Mouse (Mus musculus) cerebellum, adult 2 months (tissue): Measurements from ENCODE around the gene Zfp595. TPM values are rescaled to one million over a fixed set of nuclear protein-coding genes. Genes with fewer than 3 reads are reported as not detected.
A peak's percentile ranks its signal among the peaks of the same experiment; 100 is the strongest.
"Not testable (repeated sequence)": the region's sequence is repeated elsewhere in the genome, so short reads cannot be mapped to it uniquely, and the experiment has no call there.

Source experiments
- DNase-seq, 2 experiments: peaks; one replicate each; pipeline ENCODE4 v3.0.0; 2021
- H3K27ac ChIP-seq: fragments of 200-500 bp; 2 replicates; pipeline ENCODE4 v1.5.1; 2012; ENCODE audit warnings: low read length, control low read depth, inconsistent platforms; ENCODE audit not compliant: insufficient read depth
- H3K27me3 ChIP-seq: fragments of 200-500 bp; 2 replicates; pipeline ENCODE4 v1.6.1; 2012; ENCODE audit warnings: inconsistent platforms, mild to moderate bottlenecking, low read length, moderate library complexity; ENCODE audit not compliant: control insufficient read depth, insufficient read depth
- H3K4me1 ChIP-seq: fragments of 200-500 bp; 2 replicates; pipeline ENCODE4 v1.6.1; 2011; ENCODE audit warnings: low read length; ENCODE audit not compliant: control insufficient read depth, insufficient read depth
- H3K4me3 ChIP-seq: fragments of 200-500 bp; replicated peaks from 2 replicates; pipeline ENCODE3; 2011; ENCODE audit warnings: mild to moderate bottlenecking, low read depth, low read length, control low read depth; ENCODE audit not compliant: insufficient read depth
- CTCF ChIP-seq: fragments of 200-500 bp; IDR thresholded peaks from 2 replicates; pipeline ENCODE4 v1.5.1; 2011; ENCODE audit warnings: low read depth, mild to moderate bottlenecking, control low read depth, low read length, moderate library complexity, borderline replicate concordance; ENCODE audit not compliant: insufficient read depth
- POLR2A ChIP-seq: fragments of 200-500 bp; IDR thresholded peaks from 2 replicates; pipeline ENCODE4 v1.6.1; 2011; ENCODE audit warnings: low read length, control low read depth, borderline replicate concordance; ENCODE audit not compliant: insufficient read depth
- WGBS: fragments of 180-500 bp; shearing (Covaris S2); methylation state at CpG from one replicate; pipeline ENCODE4 v1.1.7; 2018; 5-methylcytosine and 5-hydroxymethylcytosine counted together
- polyA plus RNA-seq: library from polyadenylated mRNA; depleted of rRNA; stranded (reverse); fragments of >200 nt; gene quantifications from 2 replicates; pipeline ENCODE4 v1.2.3, GENCODE M21; 2012; rRNA removed

Zfp595 gene
- polyA plus RNA-seq = 2.3 and 2.4 TPM in 2 replicates

DNA sequence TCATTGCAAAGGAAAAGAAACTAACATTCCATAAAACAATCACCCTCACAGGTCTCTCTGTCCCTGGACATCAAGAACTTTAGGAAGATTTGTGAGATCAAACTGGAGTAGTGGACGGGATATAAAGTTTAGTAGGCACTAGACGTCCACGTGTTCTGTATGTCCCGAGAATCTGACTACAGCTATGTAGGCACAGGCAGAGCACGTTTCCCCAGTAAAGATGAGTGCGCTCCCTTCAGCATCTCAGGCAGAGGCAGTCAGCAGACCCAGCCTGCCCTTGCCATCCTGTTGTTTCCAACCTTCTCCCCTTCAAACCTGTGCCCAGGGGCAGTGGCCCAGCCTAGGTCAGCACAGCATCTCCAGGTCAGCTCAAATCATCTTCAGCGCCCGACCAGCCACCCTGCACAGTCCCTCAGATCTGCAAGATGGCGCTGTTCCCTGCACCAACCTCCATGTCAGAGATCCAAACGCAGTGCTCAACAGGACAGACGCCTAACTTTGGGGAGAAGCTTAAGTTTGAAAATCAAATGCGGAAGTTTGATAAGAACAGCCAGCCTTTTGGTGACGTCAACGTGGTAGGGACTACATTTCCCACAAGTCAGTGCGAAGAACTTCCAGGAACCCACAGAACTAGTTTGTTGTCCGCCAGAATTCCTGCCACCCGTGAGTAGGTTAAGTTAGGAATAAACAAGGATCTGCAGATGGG, at the start of gene Zfp595:
Gene Zfp595 (minus strand): TSS at position 552 of the 706 bp plus-strand sequence.
- peak; percentile 58 for TF ChIP-seq CTCF
- TF ChIP-seq POLR2A = 0 out of 2 replicates have a peak, but pooled peaks have one; percentile 39
- H3K27ac ChIP-seq = peak within 1 kb of the TSS; percentile 42; the same call in 1 of the 2 replicates
- H3K27me3 ChIP-seq = no peaks in the 10 kb centered on the region
- DNase-seq = peak; percentile 82 to 85
- H3K4me1 ChIP-seq = no peaks in the 10 kb centered on the region
- 7% methylated on average over 17 of the region's 17 CpGs for WGBS
- peak within 1 kb of the TSS; percentile 78 for H3K4me3 ChIP-seq

DNA sequence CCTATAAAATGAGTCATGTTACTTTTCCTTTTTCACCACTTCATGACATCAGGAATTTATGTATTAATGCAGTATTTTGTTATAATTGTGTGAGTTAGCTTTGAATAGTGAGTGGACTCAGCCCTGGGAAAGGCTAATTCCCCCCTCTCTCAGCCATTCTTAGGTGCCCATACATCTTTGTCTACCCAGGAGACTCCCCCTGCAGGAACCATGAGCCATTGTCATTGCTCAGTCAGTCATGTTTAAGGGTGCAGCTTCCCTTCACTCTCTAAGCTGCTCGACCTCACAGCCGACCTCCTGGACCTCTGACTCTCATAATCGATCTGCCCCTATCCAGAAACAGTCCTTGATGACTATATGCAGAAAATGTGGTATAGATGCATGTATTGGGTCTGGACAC, 43.9 kb upstream of the Zfp595 start:
- not testable (repeated sequence) for H3K27me3 ChIP-seq, DNase-seq, H3K27ac ChIP-seq, H3K4me3 ChIP-seq, H3K4me1 ChIP-seq
- WGBS = 78% methylated on average over 3 of the region's 3 CpGs

DNA sequence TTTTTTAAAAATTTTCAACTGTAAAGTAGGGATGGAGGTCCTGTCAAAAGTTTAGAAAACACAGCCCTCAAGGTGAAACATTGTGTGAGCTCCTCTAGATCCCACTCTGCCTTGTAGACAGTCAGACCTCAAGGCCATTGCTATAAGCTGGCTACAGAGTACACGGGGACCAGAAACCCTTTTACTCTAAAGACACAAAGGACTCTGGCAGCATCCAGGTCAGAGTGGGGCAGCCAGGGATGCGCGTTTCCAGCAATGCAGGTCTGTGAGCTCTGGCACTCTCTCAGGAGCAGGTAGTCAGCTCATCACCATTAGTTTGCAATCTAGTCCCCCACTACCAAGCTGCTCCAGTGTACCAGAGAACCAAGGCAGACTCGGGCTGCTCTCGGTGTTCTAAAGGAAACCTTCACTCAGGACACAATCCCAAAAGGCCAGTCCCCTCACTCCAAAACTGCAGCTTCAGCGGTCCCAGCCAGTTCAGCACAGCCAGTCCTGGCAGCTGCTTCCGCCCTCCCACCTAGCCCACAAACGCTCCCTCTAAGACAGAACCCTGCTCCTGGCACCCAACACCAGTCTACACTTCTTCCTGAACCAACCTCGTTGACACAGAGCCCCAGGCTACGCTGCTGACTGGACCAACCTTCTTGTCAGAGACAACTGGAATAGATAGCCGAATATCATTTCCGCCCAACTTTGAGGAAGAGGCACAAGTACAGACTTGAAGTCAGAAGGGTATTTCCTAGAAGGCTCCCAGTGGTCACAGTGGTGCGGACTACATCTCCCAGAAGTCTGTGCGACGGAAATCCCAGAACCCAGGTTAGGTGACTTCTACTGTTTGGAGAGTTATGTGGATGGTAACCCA, 42.9 kb upstream of the Zfp595 start, which contains the start of the genes Gm28041 and Zfp456:
Gene Gm28041 (minus strand): TSS at position 684 of the 862 bp plus-strand sequence.
Gene Zfp456 (minus strand): TSS at position 761 of the 862 bp plus-strand sequence.
- 19% methylated on average over 13 of the region's 15 CpGs for WGBS
- DNase-seq = peak; percentile 43 to 45
- H3K4me3 ChIP-seq = peak within 1 kb of the TSS; percentile 64
- not testable (repeated sequence) for H3K27ac ChIP-seq, H3K4me1 ChIP-seq, H3K27me3 ChIP-seq

DNA sequence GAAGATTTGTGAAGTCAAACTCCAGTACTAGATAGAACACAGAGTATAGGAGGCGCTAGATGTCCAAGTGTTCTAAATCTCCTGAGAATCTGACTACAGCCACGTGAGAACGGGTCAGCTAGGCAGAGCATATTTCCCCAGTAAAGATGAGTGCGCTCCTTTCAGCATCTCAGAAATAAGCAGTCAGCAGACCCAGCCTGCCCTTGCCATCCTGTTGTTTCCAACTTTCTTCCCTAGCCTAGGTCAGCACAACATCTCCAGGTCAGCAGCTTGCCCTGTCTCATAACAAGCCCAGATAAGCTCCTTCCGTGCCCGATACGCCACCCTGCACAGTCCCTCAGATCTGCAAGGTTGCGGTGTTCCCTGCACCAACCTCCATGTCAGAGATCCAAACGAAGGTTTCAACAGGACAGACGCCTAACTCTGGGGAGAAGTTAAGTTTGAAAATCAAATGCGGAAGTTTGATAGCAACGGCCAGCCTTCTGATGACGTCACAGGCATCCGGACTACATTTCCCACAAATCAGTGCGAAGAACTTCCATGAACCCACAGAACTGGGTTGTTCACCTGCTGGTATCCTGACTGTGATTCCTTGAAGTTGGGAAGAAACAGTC, 27.9 kb upstream of the Zfp595 start, which contains the start of the genes Gm28044 and Zfp953:
Gene Gm28044 (minus strand): TSS at position 406 of the 614 bp plus-strand sequence.
Gene Zfp953 (minus strand): TSS at position 475 of the 614 bp plus-strand sequence.
- TF ChIP-seq POLR2A (peak; percentile 44; the same call in 1 of the 2 replicates), CTCF (no peak)

DNA sequence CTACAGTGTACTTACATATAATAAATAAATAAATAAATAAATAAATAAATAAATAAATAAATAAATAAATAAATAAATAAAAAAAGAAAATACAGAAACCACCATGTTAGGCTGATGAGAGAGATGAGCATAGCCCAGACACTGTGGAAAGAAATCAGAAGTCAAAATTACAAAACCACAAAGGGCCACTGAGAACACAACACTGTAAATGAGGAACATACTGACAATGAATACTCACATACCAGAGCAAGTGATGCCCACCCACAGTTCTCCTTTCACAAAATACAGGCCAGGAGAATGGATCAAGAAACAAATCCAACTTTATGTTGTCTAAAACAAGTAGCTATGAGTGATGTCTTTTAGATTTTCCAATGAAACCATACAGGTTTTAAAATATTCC, 19.5 kb upstream of the Zfp595 start:
- TF ChIP-seq CTCF (no peak), POLR2A (no peak)
- no peaks in the 10 kb centered on the region for H3K4me1 ChIP-seq
- no peak overlapping the region for H3K27ac ChIP-seq
- H3K4me3 ChIP-seq = no peak overlapping the region
- DNase-seq = no peak
- no peaks in the 10 kb centered on the region for H3K27me3 ChIP-seq

More for the DNA sequence above, 27.9 kb upstream of the Zfp595 start, which contains the start of the genes Gm28044 and Zfp953:
- WGBS = 1% methylated on average over 15 of the region's 15 CpGs
- Histone ChIP-seq H3K27ac (0 out of 2 replicates have a peak within 1 kb of the TSS, but pooled peaks have one; percentile 4), H3K4me3 (peak within 1 kb of the TSS; percentile 89), H3K4me1 (no peaks in the 10 kb centered on the region), H3K27me3 (no peaks in the 10 kb centered on the region)
- peak; percentile 89 to 91 for DNase-seq

DNA sequence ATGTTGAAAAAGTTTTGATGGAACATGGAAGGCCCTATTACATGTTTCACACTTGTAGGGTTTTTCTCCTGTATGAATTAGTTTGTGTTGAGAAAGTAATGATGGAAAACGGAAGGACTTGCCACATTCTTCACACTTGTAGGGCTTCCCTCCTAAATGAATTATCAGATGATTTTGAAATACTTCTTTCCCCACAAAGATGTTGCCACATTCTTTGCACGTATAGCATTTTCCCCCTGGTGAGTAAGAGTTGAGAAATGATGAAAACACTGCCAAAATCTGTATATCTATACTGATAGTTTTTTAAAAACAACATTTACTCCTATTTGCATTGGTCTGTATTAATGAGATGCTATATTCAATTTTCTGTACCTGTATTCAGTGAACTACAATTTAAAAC, 11.1 kb upstream of the Zfp595 start:
- no peak for DNase-seq
- Histone ChIP-seq H3K4me3 (no peak overlapping the region), H3K27me3 (no peaks in the 10 kb centered on the region), H3K4me1 (no peaks in the 10 kb centered on the region), H3K27ac (no peak overlapping the region)
- WGBS = 90% methylated on average over 2 of the region's 2 CpGs
- TF ChIP-seq CTCF = no peak
- TF ChIP-seq POLR2A = no peak

GRCm38 (mm10) chr13:67332877-67333276, 507 bp upstream of the Zfp595 start:
- TF ChIP-seq POLR2A = no peak
- TF ChIP-seq CTCF = no peak
- Histone ChIP-seq H3K4me3 (peak overlapping the region; percentile 78), H3K27ac (no peak overlapping the region), H3K4me1 (no peaks in the 10 kb centered on the region), H3K27me3 (no peaks in the 10 kb centered on the region)
- 68% methylated on average over 1 of the region's 1 CpGs for WGBS
- DNase-seq = peak in 1 of 2 experiments; percentile 5
